Comparison of ENCODE assay signal across 12 mouse cellular contexts in the genomic region with DNA sequence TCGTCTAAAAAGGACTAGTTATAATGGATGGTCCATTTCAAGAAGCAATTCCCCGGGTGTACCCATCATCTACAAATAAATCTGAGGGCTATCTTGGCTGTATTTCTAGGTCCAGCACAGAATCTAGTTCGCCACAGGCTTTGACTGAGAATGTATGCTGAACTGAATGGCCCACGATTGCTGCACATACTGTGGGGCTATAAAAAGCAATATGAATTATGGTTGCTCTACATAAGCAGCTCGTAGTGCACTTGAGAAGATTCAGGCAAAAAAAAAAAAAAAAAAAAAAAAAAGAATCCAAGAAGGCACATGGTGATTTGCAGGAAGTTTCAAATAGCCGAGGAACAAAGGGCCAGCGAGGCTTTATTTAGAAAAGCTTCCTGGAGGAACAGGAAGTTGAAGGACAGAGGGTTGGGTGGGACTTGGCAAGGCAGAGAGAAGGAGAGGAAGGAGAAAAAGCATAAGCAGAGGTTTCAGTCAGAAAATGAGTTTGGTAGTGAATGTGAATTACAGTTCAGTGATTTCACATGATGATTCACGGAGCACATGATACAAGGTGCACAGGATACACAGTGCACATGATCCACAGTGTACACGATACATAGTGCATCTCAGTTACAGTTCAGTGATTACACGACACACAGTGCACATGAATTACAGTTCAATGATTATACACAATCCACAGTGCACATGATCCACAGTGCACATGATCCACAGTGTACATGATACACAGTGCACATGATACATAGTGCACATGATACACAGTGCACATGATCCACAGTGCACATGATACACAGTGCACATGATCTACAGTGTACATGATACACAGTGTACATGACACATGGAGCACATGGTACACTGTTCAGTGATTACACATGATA.
A peak's percentile ranks its signal among the peaks of the same experiment; 100 is the strongest.
DNase-seq lines count a peak whose midpoint lies in the region; ATAC-seq and TF ChIP-seq lines count a peak whose summit lies in the region.
"Had no signal": no experiment of that assay in that cellular context is flagged by ENCODE, and none has a peak within 500 bp of the region (broad histone marks: within the 10 kb centered on the region; RNA-seq: fewer than 3 reads in every experiment).

No protein-coding gene starts in this region.

- H3K27me3 ChIP-seq in intestine, embryonic 16.5 days (replicated peaks; ENCODE audit: control insufficient read depth, insufficient read depth, low read length) = no peaks in the 10 kb centered on the region
- no peaks in the 10 kb centered on the region for H3K27me3 ChIP-seq in intestine, postnatal 0 days (replicated peaks; ENCODE audit: control insufficient read depth, insufficient read depth, low read length)
- H3K27me3 ChIP-seq in stomach, postnatal 0 days (ENCODE audit: control insufficient read depth, insufficient read depth, low read length) = no peaks in the 10 kb centered on the region
- H3K27me3 ChIP-seq: limb, embryonic 15.5 days had no signal

- H3K4me1 ChIP-seq in intestine, embryonic 16.5 days (ENCODE audit: control insufficient read depth, insufficient read depth, low read length) = no peaks in the 10 kb centered on the region
- H3K4me1 ChIP-seq in intestine, postnatal 0 days (replicated peaks; ENCODE audit: control insufficient read depth, insufficient read depth, low read length) = no peaks in the 10 kb centered on the region
- peaks cover 3% of the 10 kb centered on the region for H3K4me1 ChIP-seq in brown adipose tissue, adult 24 weeks (ENCODE audit: control insufficient read depth, insufficient read depth, insufficient read length, low read length)
- no peaks in the 10 kb centered on the region for H3K4me1 ChIP-seq in stomach, postnatal 0 days (replicated peaks; ENCODE audit: control insufficient read depth, insufficient read depth)

- 61% methylated on average over 10 of the region's 10 CpGs for WGBS in intestine, embryonic 16.5 days
- WGBS in intestine, postnatal 0 days = 64% methylated on average over 10 of the region's 10 CpGs
- 61% methylated on average over 10 of the region's 10 CpGs for WGBS in stomach, postnatal 0 days

- no peak overlapping the region for H3K4me2 ChIP-seq in intestine, embryonic 16.5 days (ENCODE audit: low read depth, low read length)
- no peak overlapping the region for H3K4me2 ChIP-seq in intestine, postnatal 0 days (replicated peaks; ENCODE audit: low read depth)
- no peak overlapping the region for H3K4me2 ChIP-seq in stomach, postnatal 0 days (replicated peaks; ENCODE audit: low read depth)
- H3K4me2 ChIP-seq: limb, embryonic 15.5 days had no signal

- no peak overlapping the region for H3K4me3 ChIP-seq in intestine, embryonic 16.5 days (ENCODE audit: low read length)
- no peak overlapping the region for H3K4me3 ChIP-seq in intestine, postnatal 0 days (ENCODE audit: low read depth, low read length)
- H3K4me3 ChIP-seq in brown adipose tissue, adult 24 weeks (ENCODE audit: insufficient read depth, low read depth, low read length) = no peak overlapping the region
- no peak overlapping the region for H3K4me3 ChIP-seq in stomach, postnatal 0 days (ENCODE audit: low read depth, low read length)
- H3K4me3 ChIP-seq: limb, embryonic 15.5 days had no signal

- no peaks in the 10 kb centered on the region for H3K36me3 ChIP-seq in intestine, embryonic 16.5 days (ENCODE audit: control insufficient read depth, insufficient read depth, low read length)
- H3K36me3 ChIP-seq in intestine, postnatal 0 days (ENCODE audit: control insufficient read depth, insufficient read depth) = no peaks in the 10 kb centered on the region
- H3K36me3 ChIP-seq in stomach, postnatal 0 days (ENCODE audit: control insufficient read depth, insufficient read depth, low read length) = no peaks in the 10 kb centered on the region
- H3K36me3 ChIP-seq: limb, embryonic 15.5 days had no signal

- no peaks in the 10 kb centered on the region for H3K9me3 ChIP-seq in intestine, embryonic 16.5 days (ENCODE audit: control insufficient read depth, low read length)
- no peaks in the 10 kb centered on the region for H3K9me3 ChIP-seq in intestine, postnatal 0 days (ENCODE audit: control insufficient read depth)
- H3K9me3 ChIP-seq in stomach, postnatal 0 days (ENCODE audit: control insufficient read depth, low read length) = no peaks in the 10 kb centered on the region
- H3K9me3 ChIP-seq: limb, embryonic 15.5 days had no signal

- TF ChIP-seq EP300 in stomach, postnatal 0 days (optimal IDR thresholded peaks at IDR 0.05) = no peak

- H3K9ac ChIP-seq in intestine, embryonic 16.5 days (ENCODE audit: low read depth, low read length) = no peak overlapping the region
- H3K9ac ChIP-seq in intestine, postnatal 0 days (ENCODE audit: low read depth, low read length) = no peak overlapping the region
- no peak overlapping the region for H3K9ac ChIP-seq in stomach, postnatal 0 days (ENCODE audit: low read length)
- H3K9ac ChIP-seq: limb, embryonic 15.5 days had no signal

- no peak for ATAC-seq in intestine, embryonic 16.5 days
- no peak for ATAC-seq in intestine, postnatal 0 days
- ATAC-seq in megakaryocyte, adult 5-6 weeks (ENCODE audit: poor library complexity, severe bottlenecking) = peak; percentile 66
- ATAC-seq in stomach, postnatal 0 days (ENCODE audit: low FRiP score, low TSS enrichment) = no peak
- ATAC-seq: forebrain, embryonic 16.5 days; inflammation-experienced regulatory T-cells, adult 6 months had no signal

- TF ChIP-seq CTCF in intestine, postnatal 0 days (IDR thresholded peaks at IDR 0.05; ENCODE audit: low read depth) = no peak
- TF ChIP-seq CTCF in stomach, postnatal 0 days (IDR thresholded peaks at IDR 0.05; ENCODE audit: low read depth) = no peak

- DNase-seq in kidney, adult 9 months = peak; percentile 54
- DNase-seq in retina, postnatal 1 day = no peak
- no peak for DNase-seq in stomach, postnatal 0 days (ENCODE audit: low spot score)
- DNase-seq in embryo, embryonic 10 days (ENCODE audit: low spot score) = no peak
- DNase-seq: cerebellum, postnatal 25 days had no signal

- H3K27ac ChIP-seq in intestine, embryonic 16.5 days (ENCODE audit: low read length) = 0 out of 2 replicates have a peak overlapping the region, but pooled peaks have one; percentile 17
- H3K27ac ChIP-seq in intestine, postnatal 0 days (ENCODE audit: low read depth, low read length) = no peak overlapping the region
- H3K27ac ChIP-seq in brown adipose tissue, adult 24 weeks (replicated peaks; ENCODE audit: low read depth, low read length) = peak overlapping the region; percentile 53
- no peak overlapping the region for H3K27ac ChIP-seq in stomach, postnatal 0 days (replicated peaks)
- H3K27ac ChIP-seq: limb, embryonic 15.5 days had no signal

Comparison
In these comparisons a context has a peak if more than half of its experiments do, and no peak if none do; other contexts are left out.
1. H3K27ac ChIP-seq: peak in intestine, embryonic 16.5 days (single experiment) and brown adipose tissue, adult 24 weeks (single experiment); none in intestine, postnatal 0 days (single experiment) and stomach, postnatal 0 days (single experiment).